Mouse (Mus musculus): ENCODE results near the gene Gcnt2.
A peak's percentile ranks its signal among the peaks of the same experiment; 100 is the strongest.
"Not testable (repeated sequence)": the region's sequence is repeated elsewhere in the genome, so short reads cannot be mapped to it uniquely, and the experiment has no call there.

Gcnt2 gene

DNA sequence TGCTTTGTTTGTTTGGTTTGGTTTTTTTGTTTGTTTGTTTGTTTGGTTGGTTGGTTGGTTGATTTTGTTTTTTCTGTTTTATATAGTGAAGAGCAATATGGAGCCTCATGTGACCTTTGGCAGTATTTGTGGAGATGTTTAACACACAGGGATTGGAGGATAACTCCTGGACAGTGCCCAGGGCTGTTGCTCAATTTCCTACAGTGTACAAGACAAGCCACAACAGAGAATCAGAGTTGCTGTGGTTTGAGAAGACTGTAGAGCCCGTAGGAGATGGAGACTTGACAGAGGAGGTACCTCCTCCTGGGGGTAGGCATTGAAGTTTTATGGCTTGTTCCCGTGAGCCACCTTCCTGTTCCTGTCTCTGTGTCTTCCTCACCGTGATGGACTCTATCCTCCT, 87.0 kb downstream of the Gcnt2 start:
- DNase-seq: no peak

DNA sequence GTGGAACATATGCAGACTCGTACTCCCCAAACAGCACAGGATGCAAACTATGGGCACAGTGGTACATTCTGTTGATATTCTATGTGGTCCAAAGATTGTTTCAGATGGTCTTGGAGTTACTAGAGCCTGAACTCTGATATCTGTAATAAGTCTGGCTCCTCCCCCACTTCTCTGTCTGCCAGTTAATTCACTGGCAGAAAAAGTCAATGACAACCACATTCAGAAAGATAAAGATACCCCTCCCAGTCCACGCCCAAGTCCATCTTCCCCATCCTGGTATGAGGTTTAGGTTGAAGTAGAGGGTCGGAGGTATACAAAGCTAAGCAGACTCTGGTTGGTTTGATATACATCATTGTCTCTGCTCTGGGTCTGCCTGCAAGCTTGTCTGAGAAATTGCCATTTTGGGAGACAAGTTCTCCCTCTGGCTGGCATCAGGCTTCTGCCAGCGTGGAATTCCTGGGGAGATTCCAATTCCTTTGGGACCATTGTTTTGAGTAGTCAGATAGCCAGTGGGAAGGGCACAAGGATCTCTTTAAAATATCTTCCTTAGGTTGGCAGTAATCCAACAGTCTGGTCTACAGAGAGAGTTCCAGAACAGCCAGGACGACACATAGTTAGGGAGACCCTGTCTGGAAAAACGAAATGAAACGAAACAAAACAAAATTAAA, 88.1 kb downstream of the Gcnt2 start:
- DNase-seq: no peak

DNA sequence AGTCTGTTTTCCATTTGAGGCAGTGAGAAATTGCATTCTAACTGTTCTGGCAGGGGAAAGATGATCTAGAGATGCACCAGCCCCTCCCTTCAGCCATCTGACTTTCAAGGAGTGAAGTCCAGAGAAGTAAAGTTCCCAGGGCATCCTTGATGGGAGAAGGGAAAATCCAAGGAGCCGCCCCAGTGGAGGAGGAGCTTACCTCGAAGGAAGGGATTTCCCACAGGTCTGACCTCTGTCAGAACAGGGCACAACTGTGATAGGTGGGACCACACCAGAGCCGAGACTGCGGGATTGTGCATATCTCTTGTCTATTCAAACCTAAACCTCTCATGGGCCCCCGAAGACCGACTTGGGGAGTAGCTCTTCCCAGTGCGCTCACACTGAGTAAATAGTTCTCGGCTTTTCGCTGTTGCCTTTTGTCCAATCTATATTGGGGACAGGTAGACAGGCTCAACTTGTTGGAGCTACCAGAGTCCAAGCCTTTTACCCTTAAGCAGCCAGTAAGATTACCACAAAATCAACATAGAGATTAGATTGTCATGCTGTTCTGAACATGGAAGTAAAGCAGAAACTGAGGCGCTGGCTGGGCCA, 91.9 kb downstream of the Gcnt2 start:
- DNase-seq: no peak

DNA sequence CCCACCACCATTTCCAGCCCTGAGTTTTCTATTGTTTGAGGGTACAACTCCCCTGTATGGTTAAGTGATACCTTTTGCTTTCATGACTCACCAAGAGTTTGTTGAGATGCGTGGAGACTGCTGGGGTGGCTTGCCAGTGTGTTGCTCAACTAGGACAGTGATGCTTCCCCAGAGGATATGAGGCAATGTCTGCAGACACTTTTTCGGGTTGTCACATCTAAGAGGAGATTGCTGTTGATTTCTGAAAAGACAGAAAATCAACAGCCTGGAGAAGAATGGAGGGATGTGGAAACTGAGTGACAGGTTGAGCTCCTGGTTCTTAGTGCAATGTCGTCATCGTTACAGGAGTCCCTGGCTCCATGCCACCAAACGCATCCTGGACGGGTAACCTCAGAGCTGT, 93.7 kb downstream of the Gcnt2 start:
- peak; percentile 1 for DNase-seq

DNA sequence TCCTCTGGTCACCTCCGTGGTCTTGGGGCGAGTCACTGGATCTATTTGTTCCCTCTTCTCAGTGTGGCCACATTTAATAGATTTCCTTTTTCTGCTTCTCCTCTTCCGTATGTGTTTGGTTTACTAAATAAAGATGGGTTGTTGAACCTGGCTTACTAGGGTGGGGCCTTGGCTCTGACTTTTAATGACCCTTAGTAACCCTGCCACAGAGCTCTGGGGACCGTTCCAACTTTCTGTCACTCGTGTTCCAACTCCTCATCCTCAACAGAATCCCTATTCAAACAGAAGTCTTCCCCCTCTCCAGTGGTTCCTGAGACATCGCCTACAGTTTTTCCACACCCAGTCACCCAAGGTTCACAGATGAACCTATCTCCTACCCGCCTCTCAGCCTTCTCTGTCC, 96.2 kb downstream of the Gcnt2 start:
- no peak for DNase-seq

DNA sequence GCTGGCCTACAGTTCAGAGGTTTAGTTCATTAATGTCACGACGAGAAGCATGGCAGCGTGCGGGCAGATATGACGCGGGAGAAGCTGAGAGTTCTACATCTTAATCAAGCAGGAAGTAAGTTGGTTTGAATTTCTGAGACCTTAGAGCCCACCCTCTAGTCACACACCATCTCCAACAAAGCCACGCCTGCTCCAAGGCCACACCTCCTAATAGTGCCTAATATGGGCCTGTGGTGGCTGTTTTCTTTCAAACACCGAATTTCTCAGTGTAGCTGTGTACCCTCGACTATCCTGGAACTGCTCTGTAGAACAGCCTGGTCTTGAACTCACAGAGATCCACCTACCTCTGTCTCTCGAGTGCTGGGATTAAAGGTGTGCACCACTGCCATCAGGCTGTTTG, 108.1 kb downstream of the Gcnt2 start:
- no peak for DNase-seq

DNA sequence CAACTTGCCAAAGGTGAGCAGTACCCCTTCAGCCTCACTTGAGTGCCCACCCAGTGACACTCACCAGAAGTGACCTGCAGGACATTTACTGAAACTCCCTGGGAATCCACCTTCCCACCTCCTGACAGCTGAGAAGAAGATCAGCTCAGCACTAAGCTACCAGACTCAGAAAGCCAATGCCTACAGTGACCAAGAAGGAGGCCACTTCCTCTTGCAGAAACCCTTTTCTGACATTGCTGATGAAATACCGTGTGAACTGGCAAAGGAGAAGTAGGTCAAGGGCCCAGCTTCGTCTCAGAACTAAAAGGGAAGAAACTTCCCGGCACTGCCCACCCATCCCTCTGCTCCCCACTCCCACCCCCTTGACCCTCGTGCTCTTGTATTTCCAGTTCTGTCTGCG, 109.0 kb downstream of the Gcnt2 start:
- no peak for DNase-seq

DNA sequence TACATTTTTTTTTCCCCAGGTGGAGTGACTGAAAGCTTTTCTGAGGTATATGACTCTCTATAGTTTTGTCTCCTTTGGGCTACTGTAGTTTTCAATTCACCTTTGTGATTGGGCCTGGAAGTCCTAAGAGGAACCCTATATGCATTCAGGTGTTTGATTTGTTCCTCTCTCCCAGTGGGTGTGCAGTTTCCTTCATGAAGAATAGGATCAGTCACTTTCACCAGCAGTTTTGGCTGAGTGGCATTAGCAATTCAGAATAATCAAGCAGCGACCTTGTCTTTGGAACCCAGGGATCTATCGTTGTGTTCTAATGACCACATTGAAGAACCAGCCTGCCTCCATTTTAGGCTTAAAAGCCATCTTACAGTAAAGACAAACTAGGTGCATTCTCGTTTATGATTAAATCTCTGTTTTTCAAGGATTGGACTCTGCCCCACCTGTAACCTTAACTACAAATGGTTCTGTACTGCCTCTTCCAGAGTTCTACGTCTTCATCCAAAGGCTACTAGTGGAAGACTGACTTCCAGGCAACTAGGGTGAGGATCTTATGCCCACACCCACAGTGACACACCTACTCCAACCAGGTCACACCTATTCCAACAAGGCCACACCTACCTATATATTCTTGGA, 110.3 kb downstream of the Gcnt2 start:
- no peak for DNase-seq

DNA sequence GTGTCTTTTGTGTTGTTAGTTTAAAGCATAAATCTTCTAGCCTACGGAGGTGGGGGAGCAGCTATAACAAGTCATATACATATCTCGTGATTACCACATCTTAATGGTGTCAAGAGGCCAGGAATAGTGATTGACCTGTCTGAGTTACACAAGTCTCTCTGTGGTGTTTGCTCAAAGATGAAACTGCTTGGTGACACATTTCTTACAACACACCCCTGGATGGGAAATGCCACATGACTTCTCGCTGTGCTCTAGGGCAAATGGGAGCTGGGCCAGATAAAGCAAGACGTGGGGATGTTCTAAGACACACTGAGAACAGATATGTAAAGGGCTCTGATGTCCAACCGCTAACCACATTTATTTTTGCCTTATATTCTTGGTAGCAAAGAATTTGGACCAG, 111.7 kb downstream of the Gcnt2 start:
- no peak for DNase-seq

DNA sequence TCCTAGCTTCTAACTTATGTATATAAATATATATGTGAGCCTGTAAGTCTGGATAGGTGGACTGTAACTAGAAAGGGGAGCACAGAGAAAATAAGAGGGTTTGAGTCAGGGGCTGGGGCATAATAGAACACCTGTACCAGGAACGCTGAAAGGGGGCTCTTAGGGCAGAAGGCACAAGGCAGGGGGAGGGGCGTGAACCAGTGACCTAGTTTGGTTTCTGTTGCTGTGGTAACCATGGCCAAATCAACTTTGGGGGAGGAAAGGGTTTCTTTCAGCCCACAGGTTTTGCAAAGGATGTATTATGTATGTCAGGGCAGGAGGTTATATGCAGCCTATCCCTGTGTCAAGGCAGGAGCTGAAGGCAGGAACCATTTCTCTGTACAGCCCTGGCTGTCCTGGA, 112.3 kb downstream of the Gcnt2 start:
- DNase-seq: no peak

DNA sequence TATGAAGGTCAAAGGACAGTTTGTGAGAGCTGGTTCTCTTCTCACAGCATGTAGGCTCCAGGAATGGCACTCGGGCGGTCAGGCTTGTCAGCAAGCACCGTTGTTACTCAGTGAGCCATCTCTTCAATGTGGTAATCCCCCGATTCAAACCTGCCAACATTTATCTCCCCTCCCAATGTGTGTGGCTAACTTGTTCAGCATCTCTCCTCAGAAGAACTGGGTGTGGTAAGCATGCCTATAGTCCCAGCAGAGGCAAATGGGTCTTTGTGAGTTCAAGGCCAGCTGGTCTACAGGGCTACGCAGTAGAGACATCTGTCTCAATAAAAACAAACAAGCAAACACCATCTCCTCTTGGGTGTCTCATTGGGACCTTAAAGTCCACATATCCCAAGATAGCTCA, 113.4 kb downstream of the Gcnt2 start:
- DNase-seq: no peak

DNA sequence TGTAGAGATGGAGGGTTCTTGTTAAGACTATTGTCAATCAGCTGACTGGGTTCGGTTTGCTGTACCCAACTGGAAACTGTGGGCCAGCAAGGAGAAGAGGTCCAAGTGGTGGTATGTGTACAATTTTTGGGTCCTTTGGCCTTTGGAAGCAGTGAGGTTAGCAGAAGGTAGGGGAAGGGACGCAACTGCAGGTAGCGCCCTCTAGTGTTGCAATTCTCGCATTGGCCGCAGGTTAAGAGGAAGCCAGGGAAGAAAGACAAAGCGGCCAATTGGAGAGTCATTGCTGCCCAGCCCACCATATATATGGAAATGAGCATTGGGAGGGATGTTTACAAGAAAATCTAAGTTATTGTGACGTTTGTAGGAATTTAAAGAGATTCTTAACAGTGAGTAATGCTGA, 118.1 kb downstream of the Gcnt2 start:
- no peak for DNase-seq

DNA sequence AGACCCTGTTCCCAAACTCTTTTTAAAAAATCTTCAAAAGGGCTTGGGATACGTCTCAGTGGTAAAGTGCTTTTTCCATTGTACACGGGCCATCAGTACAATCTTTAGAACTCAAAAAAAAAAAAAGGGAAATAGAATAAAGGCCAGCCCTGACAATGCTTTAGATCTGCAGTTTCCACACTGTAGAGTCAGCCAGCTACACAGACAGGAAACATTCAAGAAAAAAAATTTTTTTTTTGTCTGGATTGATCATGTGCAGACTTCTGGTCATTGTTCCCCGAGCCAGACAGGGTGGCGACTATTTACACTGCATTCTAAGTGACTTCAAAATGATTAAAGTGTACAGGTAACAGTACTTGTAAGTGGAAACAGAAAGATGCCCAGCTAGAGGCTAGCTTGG, 119.1 kb downstream of the Gcnt2 start:
- no peak for DNase-seq

DNA sequence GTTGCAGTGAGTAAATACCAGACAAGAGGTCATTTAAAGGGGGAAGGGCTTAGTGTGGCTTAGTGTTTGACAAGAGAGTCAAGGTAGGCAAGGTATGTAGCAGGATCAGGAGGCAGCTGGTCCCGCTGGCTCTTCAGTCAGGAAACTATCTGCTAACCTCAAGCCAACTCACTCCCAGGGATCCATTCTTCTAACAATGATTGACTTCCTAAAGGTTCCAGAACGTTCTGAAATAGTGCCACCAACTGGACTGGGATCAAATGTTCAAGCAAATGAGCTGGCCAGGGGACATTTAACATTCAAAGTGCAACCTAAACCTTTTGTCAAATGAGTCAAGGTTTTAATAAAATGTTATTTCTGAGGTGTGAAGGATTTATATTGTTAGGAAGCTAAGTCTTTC, 119.8 kb downstream of the Gcnt2 start:
- no peak for DNase-seq

DNA sequence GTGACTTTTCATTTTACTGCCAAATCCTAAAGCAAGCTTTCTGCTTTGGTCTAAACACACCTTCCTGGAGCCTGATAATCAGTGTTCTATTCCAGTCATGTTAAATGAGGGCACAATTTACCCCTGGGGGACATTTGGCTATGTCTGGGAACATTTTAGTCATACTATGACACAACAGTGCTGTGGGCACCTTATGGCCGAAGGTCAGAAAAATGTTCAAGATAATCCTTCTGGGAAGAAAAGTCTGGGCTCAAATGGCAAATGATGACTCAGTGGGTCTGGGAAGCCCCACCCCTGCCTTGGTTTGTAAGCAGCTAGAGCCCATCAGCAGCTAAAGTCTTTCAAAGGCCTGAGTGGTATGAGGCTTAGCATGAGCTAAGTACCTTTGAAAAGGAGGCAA, 123.2 kb downstream of the Gcnt2 start:
- DNase-seq: no peak

DNA sequence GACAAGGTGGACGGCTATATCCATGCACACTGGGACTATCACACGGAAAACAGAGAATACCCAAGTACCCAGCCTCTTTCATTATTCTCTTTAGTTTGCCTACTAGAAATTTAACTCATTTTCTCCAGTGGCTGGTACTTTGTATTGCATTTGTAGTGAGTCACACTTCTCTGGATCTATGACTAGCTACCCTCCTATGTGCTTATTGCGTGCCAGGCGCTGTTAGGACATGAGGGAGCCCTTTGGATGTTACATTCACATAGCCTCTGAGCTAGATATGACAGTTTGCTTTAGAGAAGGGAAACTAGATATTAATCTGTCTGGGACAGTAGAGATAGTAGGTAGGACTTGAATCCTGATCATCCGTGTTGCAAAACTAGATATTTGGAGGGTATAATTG, 126.5 kb downstream of the Gcnt2 start:
- DNase-seq: no peak

DNA sequence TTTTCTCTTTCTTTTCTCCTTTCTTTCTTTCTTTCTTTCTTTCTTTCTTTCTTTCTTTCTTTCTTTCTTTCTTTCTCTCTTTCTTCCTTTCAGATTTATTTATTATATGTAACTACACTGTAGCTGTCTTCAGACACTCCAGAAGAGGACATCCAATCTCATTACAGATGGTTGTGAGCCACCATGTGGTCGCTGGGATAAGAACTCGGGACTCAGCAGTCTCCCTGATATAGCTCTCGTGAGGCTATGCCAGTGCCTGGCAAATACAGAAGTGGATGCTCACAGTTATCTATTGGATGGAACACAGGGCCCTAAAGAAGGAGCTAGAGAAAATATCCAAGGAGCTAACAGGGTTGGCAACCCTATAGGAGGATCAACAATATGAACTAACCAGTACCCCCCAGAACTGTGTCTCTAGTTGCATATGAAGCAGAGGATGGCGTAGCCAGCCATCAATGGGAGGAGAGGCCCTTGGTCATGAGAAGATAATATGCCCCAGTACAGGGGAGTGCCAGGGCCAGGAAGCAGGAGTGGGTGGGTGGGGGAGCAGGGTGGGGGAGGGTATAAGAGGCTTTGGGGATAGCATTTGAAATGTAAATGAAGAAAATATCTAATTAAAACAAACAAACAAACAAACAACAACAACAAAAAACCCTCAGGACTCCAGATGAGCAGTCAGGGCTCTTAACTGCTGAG, 128.2 kb downstream of the Gcnt2 start:
- DNase-seq: not testable (repeated sequence)

DNA sequence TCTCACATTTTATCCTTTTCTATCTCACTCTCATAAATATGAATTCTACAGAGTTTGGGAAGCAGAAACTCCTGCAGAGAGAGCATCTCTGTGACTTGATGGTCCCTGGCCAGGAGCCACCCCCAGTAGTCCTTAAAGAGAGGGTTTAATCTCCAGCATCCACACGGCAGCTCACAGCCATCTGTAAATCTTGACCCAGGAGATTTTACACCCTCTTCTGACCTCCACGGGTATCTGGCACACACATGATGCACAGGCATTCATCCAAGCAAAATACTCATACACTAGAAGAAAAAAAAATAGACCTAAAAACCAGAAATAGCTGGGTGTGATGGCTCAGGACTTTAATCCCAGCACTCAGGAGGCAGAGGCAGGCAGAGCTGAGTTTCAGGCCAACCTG, 128.9 kb downstream of the Gcnt2 start:
- no peak for DNase-seq

DNA sequence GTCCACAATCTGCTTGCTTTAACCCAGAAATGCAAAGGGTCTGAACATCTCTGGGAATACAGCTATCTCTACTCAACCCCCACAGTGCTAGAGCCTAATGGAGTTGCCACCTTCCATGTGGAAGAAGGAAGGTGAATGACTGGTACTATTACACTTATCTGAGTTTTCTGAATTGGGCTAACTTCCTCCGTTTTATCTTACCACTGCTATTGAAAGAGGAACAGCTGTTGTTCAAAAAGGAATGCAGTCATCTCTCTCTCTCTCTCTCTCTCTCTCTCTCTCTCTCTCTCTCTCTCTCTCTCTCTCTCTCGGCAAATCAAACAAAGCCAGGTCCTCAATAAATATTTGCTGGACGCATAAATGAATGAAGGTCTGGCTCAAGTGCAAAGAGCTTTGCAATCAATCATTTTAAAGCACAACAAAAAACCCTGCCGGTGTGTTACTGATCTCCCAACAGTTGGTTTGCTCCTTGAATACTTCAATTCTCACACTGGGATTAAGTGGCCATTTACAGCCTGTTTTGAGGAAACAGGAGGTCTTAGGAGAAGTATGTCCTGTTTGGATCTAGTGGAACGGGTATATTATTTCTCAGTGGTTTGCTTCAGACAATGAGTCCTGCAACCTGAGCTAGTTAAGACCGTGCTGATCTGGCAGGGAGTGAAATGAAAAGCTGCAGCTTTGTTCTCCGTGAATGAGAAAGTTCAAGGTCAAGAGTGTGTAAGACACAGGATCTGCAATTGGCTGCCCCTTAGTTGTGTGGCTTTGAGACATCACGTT, 135.1 kb downstream of the Gcnt2 start:
- DNase-seq: no peak

DNA sequence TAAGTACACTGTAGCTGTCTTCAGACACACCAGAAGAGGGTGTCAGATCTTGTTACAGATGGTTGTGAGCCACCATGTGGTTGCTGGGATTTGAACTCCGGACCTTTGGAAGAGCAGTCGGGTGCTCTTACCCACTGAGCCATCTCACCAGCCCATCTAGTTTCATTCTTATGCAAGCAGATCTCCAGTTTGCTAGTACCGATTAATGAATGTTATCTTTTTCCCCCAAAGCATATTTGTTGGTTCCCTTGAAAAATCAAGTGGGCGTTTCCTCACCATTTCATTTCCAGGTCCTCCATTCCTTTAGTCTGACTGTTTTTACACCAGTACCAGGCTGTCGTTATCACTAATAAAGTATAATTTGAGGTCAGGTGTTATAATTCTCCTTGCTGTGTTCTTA, 139.0 kb downstream of the Gcnt2 start:
- DNase-seq: not testable (repeated sequence)

DNA sequence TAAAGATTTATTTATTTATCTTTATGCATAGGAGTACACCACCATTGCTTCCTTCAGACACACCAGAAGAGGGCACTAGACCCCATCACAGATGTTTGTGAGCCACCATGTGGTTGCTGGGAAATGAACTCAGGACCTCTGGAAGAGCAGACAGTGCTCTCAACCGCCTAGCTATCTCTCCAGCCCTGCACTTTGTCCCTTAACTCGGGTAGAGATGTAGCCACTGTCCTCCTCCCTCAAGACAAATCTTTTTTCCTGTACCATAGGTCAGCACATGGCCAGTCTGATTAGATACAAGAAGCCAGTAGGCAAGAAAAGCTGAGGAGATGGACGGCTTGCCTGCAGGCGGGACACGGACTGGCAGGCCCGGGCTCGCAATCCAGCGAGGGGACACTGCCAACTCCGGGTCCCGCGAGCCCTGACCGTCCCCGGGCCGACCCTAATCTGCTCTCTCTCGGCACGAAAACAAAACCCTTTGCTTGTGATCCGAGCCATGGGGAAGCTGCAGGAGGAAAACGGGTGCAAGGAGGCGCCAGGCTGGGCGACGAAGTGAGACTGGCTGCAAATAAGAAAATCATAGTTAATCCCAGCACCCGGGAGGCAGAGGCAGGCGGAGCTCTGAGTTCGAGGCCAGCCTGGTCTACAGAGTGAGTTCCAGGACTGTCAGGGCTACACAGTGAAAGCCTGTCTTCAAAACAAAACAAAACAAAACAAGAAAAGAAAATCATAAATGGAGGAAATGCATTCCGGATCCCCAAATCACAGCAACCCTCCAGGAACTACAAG, 140.8 kb downstream of the Gcnt2 start:
- peak; percentile 23 for DNase-seq

DNA sequence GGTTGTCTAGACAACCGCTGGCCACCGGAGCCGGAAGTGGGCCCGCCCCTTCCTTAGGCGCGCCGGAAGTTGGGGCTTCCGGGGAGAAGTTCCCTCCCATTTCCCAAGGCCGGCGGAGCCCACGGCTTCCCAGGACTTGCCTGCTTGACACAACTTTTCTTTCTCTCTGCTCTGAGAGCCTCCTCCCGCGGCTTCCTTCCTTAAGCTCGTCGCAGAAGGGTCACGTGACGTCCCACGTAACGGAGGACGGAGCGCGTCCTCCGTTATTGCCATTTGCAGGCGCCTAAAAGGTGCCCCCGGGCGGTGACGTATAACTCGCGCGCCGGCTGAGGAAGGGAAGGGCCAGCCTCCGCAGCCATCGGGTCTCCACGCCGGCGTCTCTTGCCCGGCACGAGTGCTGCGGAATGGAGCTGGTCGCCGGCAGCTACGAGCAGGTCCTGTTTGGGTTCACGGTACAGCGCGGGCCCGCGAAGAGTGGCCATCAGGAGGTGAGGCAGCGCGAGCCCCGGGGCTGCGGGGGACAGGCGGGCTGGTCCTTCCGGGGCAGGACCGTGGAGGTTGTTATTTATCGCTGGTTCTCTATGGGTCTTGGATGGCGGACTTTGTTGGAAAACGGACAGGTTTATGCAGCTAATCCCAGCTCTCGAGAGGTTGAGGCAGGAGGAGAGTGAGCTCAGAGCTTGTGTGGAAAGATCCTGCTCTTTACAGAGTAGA, 141.5 kb downstream of the Gcnt2 start, which contains the start of gene Pak1ip1:
Gene Pak1ip1, plus strand, starts transcription at position 98 of the 714 bp plus-strand sequence.
- DNase-seq: peak; percentile 89
